Mouse (Mus musculus) cerebellum, adult 9-11 months (tissue): ENCODE measurements around the gene Msl3l2.

ENCODE experiments used
- DNase-seq: peaks from one replicate; pipeline ENCODE4 v3.0.0; 2022

Gene Msl3l2

GRCm38 (mm10) chr10:56106333-56106995 is at the start of gene Msl3l2:
Gene Msl3l2 (plus strand): TSS chr10:56106917.
- peak; percentile 85 for DNase-seq

DNA sequence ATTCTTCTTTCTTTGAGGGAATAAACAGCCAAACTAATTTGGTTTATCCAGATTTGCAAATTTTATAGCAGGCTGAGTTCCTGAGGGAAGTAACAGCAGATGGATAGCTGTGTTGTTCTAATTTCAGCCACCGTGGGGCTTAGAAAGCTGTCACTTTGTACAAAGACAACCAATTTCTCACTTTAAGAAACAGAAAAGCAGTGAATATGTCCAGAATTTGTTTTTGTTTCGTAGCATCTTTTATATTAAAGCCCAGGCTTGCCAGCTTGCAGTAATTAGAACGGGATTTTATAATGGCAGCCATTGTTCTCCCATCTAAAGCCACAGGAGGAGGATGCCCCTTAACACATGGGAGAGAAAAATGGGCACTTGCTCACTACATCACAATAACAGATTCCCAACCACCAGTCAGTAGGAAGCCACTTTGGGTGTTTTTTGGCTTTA is 47.7 kb upstream of the Msl3l2 start:
- DNase-seq = no peak

GRCm38 (mm10) chr10:56061238-56061830 is 45.4 kb upstream of the Msl3l2 start:
- DNase-seq = no peak

- DNase-seq = no peak
Measured at GRCm38 (mm10) chr10:56062746-56063145, 44.0 kb upstream of the Msl3l2 start.

- DNase-seq = no peak
Measured at GRCm38 (mm10) chr10:56089714-56090113, 17.0 kb upstream of the Msl3l2 start.

DNA sequence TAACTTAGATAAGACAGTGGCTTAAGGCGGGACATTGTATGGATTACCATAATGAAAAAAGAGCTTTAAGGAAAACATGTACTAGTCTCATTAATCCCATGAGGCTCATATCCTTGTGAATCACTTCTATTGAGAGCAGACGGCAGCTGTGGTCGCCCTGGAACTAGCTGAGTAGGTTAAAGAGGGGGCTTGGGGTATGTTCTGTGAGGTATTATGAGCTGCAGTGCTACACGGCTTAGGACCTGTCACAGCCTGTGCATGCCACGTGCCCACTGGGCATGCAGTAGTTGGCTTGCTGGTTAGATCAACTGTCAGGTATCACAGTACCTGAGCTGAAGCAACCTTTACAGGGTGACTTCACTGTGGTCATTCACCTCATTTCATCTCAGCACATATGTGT is 12.1 kb upstream of the Msl3l2 start:
- no peak for DNase-seq

DNA sequence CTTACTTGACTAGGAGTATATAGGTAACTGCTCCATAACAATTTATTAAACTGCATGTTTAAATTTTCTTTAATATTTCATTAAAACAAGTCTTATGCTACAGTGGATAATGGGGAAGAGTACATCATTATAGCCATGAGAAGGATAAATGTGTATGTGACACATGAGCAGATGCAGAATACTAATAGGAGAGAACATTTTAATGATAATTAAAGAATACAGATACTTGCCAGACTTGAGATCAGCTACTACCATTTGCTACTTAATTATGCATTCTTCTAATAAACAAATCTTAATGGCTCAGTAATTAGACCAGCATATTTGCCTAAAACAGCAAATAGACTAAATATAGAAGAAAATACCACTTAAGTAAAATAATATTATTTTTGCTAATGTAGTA is 10.0 kb upstream of the Msl3l2 start:
- no peak for DNase-seq

- DNase-seq = no peak
Measured at GRCm38 (mm10) chr10:56099126-56099525, 7.6 kb upstream of the Msl3l2 start.

- no peak for DNase-seq
Measured at GRCm38 (mm10) chr10:56099641-56100310, 6.9 kb upstream of the Msl3l2 start.

DNA sequence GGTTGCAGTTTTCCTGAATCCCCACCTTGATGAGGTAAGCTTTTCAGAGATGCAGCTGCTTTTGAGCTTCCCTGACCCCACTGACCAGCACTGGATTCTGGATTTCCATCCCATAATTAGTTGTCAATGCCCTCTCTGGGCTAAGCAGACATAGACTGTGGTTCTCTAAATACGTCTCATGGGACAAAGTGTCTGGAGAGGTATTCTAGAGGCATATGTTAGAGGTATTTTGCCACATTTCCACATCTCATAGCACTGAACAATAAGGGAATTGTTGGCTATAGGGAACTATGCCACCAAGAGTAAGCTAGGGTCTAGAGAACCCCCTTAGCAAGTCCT is 248 bp downstream of the Msl3l2 start:
- DNase-seq = no peak

- peak; percentile 78 for DNase-seq
Measured at GRCm38 (mm10) chr10:56114951-56115635, 8.4 kb downstream of the Msl3l2 start.

GRCm38 (mm10) chr10:56115636-56116180 is 9.0 kb downstream of the Msl3l2 start:
- DNase-seq = peak; percentile 78

DNA sequence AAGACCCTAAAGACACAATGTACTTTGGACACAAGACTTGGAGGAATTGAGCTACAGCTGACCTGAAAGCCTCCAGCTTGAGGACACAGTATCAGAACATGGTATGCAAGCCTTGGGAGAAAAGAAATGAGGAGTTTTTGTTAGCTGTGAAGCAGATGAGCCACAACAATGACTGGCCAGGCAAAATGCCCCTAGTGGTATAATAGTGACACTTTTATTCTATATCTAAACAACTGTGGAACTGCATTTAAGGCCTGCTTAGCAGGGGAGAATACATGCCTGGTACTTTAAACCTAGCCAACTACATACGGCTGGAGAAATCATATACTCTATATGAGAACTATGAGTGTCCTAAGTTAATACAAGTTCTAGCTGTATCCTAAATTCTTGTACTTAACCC is 20.3 kb downstream of the Msl3l2 start:
- DNase-seq = no peak

GRCm38 (mm10) chr10:56129642-56130041 is 22.9 kb downstream of the Msl3l2 start:
- DNase-seq = no peak

DNA sequence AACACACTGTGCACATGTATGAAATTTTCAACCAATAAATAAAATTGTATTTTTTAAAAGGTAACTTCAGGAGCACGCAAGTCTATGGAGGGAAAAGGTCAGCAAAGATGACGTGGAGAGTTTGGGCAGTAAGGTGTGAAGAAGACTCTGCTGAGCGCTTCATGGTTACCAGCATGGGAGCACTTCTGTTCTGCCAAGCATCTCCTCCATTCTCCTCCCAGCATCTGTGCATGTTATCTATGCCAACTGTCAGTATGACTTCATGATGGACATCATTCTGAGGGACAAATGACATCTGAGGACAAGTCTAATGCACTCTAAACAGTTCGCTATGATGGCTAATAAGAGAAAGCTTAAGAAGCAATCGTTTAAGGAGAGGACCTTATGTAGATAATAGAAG is 30.5 kb downstream of the Msl3l2 start:
- peak; percentile 14 for DNase-seq

DNA sequence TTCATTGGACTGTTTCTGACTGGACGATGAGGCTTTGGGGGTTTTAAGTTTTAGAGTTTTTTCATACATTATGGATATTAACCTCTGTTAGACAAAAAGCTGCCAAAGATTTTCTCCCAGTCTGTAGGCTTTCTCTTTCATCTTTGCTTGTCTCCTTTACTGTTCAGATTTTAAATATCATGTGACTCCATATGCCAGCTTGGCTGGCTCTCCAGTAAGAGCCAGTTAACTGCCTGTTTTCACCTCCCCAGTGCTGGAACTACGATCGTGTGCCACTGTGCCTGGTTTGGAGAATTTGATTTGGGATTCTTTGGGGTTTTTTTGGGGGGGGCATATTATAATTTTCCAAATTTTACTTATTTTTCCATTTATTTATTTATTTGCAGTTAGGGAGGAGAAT is 42.2 kb downstream of the Msl3l2 start:
- no peak for DNase-seq

- DNase-seq = no peak
Measured at GRCm38 (mm10) chr10:56156956-56157355, 50.2 kb downstream of the Msl3l2 start.

DNA sequence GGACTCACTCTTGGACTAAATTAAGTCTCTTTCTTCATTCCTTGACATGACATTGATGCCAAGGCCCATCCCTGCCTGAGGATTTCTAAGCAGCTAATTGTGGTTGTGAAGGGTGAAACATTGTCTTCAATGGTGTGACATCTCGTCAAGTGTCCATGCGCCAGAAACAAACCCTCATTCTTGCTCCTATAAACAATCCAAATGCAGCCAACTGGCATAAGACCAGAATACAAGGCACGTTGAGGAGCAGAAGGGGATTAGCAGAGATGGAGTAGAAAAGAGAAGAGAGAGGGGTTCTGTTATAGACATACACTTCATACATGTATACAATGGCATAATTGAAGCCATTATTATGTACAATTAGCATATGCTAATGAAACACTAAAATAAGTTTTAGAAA is 51.5 kb downstream of the Msl3l2 start:
- DNase-seq = no peak

- DNase-seq = no peak
Measured at GRCm38 (mm10) chr10:56158748-56159147, 52.0 kb downstream of the Msl3l2 start.

DNA sequence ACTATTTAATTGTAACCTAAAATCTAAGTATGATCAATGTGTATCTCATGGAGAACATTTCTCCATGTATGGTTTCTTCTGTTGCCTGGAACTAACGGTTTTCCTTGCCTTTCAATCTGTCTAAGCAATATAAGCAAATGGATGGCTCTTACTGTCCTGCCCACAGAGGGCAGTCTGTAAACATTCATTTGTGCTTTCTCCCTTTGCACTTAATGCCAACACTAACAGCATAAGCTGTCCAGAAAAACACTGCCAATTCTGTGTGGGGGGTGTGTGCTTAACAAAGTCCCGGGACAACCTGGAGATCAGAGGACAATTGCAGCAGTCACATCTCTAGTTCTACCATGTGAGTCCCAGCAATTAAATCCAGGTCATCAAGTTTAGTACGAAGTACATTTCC is 57.7 kb downstream of the Msl3l2 start:
- peak; percentile 17 for DNase-seq

- DNase-seq = no peak
Measured at GRCm38 (mm10) chr10:56165758-56166157, 59.0 kb downstream of the Msl3l2 start.
